Mouse (Mus musculus) embryonic stem cell, embryonic (primary cell): Measurements from ENCODE around the gene Rad51d.
"Not testable (repeated sequence)": the region's sequence is repeated elsewhere in the genome, so short reads cannot be mapped to it uniquely, and the experiment has no call there.

Source experiments
- CTCF ChIA-PET, 4 experiments: fragments of 300-600 bp in 2 of 4; fragments of 350-600 bp in 2 of 4; sonication (Branson Sonifier 250); formaldehyde crosslinking; loops; one replicate each; lab custom pipeline; 2022; ENCODE audit warnings: inconsistent platforms in 2 of 4; lab: Charles Lee
- POLR2A ChIA-PET, 4 experiments: fragments of 300-600 bp in 2 of 4; fragments of 350-600 bp in 2 of 4; sonication (Branson Sonifier 250); formaldehyde crosslinking; loops; one replicate each; lab custom pipeline; 2022; ENCODE audit warnings: antibody characterized with exemption in 4 of 4, inconsistent platforms in 1 of 4; lab: Charles Lee

The Rad51d gene

DNA sequence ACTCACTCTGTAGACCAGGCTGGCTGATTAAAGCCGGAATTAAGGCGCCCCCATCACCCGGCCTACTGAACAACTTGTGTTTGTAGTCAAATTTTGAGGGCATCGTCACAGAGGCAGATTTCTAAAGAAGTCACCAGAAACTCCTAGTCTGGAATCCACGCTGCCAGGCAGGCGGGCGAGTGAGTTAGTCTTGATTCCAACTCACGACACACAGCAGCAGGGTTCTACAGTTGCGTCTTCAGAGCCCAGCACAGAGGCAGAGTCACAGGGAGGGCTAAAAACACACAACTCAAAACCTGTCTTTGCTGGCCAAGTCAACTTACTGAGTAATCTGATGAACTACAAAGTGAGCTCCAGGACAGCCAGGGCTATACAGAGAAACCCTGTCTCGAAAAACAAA is 37.9 kb downstream of the Rad51d start:
- CTCF ChIA-PET = interaction anchor here in 1 of 4 experiments (2.5 kb wide), 1 partner anchor 33 kb away, joined by 7 read pairs; no protein-coding TSS in a partner anchor
- POLR2A ChIA-PET = interaction anchor here in 2 of 4 experiments (0.7 to 1.1 kb wide), 4 partner anchors 9 to 202 kb away, joined by 3 to 4 read pairs (median 3); no protein-coding TSS in a partner anchor

DNA sequence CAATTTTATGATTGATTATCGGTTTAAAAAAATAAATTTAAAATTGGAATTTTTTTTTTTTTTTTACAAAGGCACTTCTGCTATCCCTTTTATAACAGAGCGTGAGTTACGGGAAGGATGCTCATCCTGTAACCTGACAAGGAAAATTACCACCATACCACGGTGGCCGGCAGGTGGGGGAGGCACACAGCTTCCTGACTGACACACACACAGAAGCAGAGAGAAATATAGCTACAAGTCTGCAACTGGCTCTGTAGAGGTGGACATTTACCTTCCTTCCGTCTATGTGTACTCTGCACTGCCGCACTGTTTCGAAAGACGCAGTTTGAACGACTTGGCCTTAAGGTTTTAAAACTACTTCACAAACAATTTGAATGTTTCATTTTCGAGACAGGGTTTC is 38.3 kb downstream of the Rad51d start:
- CTCF ChIA-PET = interaction anchor here in 2 of 4 experiments (0.7 to 2.5 kb wide), 2 partner anchors 31 to 33 kb away, joined by 3 to 7 read pairs; no protein-coding TSS in a partner anchor
- POLR2A ChIA-PET = interaction anchor here in 3 of 4 experiments (0.7 to 3.2 kb wide), 6 partner anchors 9 to 201 kb away, joined by 3 to 23 read pairs (median 4); no protein-coding TSS in a partner anchor

DNA sequence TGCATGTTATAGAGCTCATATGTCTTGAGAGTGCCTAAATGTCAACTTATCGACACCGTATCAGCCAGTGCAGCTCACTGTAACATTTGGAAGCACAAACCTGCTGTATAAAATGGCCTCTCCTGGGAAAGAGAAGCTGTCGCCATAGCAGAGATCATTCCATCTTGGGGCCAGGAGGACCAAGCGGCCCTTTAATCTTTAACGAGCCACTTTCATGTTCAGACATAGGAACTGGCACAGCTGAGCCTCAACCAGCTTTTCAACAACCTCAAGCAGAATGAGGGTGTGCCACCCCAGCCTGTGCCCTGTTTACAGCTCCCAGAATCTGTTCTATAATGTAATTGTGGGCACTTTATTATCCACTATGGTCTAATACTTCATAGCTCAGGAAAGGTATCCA is 40.2 kb downstream of the Rad51d start:
- ChIA-PET CTCF (interaction anchor here in 1 of 4 experiments (0.9 to 1.2 kb wide), 2 partner anchors 22 to 31 kb away, joined by 3 to 4 read pairs; no protein-coding TSS in a partner anchor), POLR2A (interaction anchor here in 3 of 4 experiments (0.5 to 3.2 kb wide), 22 partner anchors 8 to 55 kb away, joined by 3 to 23 read pairs (median 4); no protein-coding TSS in a partner anchor)

DNA sequence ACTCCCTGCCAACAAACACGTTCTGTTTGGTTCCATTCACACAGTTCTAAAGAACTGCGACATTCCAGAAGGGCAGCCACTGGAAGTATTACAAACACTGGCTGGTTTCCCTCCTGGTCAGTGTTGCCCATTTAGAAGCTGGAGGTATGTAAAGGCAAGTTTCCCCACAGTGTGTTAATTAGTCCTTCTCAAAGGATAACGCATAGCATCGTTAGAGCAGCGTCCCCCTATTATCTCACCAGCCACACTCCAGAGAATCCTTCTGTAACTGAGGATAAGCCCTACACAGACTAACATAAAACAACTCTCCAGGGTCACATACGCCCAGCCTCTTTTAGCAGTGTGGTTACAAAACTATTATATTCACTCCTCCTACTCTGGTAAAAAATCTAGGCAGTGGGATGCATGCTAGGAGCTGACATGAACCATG is 42.8 kb downstream of the Rad51d start:
- POLR2A ChIA-PET = interaction anchor here in 2 of 4 experiments (0.6 to 4.6 kb wide), 13 partner anchors 9 to 83 kb away, joined by 3 to 45 read pairs (median 5); partner anchors contain the start of genes Cct6b (in 1 of the 2) and Zfp830 (in 1 of the 2)
- CTCF ChIA-PET = interaction anchor here in 2 of 4 experiments (0.5 to 1.1 kb wide), 3 partner anchors 39 to 1353 kb away, joined by 3 to 5 read pairs (median 3); no protein-coding TSS in a partner anchor

DNA sequence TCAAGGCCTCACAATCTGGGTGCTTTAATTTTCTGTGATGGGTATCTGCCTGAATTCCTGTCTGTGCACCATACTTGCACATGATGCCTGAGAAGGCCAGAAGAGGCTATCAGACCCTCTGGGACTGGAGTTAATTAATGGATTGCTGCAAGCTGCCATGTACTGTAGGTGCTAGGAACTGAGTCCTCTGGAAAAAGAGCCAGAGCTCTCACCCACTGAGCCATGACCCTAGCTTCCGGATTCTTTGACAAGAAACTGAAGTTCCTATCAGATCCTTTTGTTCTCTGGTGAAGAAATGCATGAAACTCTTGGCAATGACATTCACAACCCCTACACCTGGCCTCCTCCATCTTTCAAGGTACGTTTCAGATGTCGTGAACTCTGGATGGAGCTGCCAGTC is 43.5 kb downstream of the Rad51d start:
- ChIA-PET CTCF (interaction anchor here in 1 of 4 experiments (1.0 to 1.1 kb wide), 3 partner anchors 39 to 611 kb away, joined by 3 read pairs; no protein-coding TSS in a partner anchor), POLR2A (interaction anchor here in 3 of 4 experiments (0.6 to 4.6 kb wide), 12 partner anchors 9 to 694 kb away, joined by 3 to 45 read pairs (median 9); partner anchors contain the start of genes Cct6b (in 1 of the 3) and Zfp830 (in 1 of the 3))

DNA sequence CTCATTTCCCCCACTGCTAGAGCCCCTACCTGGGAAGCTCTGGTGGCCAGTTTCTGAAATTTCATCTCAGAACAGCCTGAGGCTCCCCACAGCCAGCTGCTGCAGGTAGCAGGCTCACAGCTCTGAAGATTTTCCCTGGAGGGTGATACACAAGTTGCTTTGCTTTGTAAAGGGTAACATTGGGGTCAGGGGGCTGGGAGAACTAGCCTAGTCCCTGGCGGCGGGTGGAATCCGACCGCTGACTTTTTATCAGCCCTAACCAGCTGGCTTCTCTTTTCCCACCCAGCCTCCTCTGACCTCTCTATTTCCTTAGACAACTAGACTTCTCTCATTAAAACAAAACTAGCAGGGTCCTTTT is 44.4 kb downstream of the Rad51d start:
- ChIA-PET CTCF (interaction anchor here (0.6 to 2.0 kb wide), 18 partner anchors 11 to 611 kb away, joined by 3 to 15 read pairs (median 3); partner anchors contain the start of genes Cct6b (in 1 of the 4), Rffl (in 1 of the 4) and Zfp830 (in 1 of the 4)), POLR2A (interaction anchor here in 3 of 4 experiments (0.5 to 4.6 kb wide), 23 partner anchors 9 to 453 kb away, joined by 3 to 45 read pairs (median 5); partner anchors contain the start of gene Ap2b1 (in 1 of the 3))

DNA sequence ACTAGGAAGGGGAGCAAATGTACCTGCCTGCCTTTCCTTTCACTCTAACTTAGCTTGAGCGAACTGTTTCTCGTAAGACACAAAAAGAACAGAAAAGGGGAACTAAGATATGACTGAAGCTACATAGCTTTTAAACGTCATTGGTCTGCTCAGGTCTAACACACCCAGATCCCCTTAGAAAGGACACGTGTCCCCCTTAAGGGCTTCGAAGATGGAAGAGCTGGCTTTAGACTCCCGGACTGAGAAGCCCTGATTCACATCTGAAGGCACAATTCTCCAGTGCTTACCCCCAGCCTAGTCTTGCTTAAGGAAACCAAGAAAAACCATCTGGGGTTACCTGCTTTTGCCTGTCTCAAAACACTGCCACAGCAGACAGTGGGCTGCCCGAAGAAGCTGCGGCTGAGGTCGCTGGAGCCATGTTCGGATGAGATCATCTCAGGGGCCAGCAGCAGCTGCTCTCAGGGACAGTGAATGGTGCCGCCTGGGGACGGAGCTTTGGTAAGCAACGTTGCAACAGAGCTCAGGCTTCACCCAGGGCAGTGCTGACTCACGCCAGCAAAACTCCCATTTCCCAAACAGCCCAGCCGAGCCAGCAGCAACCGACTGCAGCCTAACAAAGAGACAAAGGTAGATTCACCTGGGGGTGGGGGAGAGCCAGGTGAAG is 44.9 kb downstream of the Rad51d start:
- ChIA-PET CTCF (interaction anchor here (0.6 to 2.0 kb wide), 18 partner anchors 11 to 610 kb away, joined by 3 to 15 read pairs (median 3); partner anchors contain the start of genes Cct6b (in 1 of the 4), Rffl (in 1 of the 4) and Zfp830 (in 1 of the 4)), POLR2A (interaction anchor here in 3 of 4 experiments (0.5 to 4.6 kb wide), 24 partner anchors 10 to 453 kb away, joined by 3 to 45 read pairs (median 5); partner anchors contain the start of genes Ap2b1 (in 1 of the 3), Cct6b (in 1 of the 3) and Zfp830 (in 1 of the 3))

DNA sequence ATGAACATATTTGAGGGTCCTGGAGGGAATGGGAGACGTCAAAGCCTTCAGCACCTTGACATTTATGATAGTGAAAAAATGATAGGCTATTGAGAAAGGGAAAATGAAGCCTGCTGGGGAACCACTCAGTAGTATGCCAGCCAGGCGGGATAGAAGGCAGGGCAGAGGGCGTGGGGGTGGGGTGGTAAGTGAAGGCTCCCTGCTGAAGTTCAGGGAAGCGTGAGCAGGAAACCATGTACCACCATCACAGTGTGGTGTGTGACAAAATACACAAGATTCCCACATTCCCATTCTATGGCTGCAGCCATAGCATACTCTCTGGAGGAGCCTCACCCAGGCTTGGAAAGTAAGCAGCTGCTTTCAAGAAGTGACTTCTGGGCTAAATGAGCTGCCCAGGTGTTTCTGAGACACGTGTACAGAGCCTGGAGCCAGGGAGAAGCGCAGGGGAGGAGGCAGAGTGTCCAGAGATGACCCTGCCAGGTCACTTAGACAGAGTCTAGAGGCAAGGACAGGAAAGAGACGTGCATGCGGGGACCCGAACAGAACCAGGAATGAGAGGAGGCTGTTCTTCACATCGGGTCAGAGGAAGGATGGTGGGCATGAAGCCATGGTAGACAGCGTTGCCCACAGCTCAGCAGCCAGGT is 45.5 kb downstream of the Rad51d start:
- ChIA-PET POLR2A (interaction anchor here in 3 of 4 experiments (1.0 to 4.6 kb wide), 19 partner anchors 9 to 454 kb away, joined by 3 to 45 read pairs (median 6); partner anchors contain the start of genes Ap2b1 (in 1 of the 3), Cct6b (in 1 of the 3) and Zfp830 (in 1 of the 3)), CTCF (interaction anchor here in 2 of 4 experiments (0.9 to 2.0 kb wide), 10 partner anchors 12 to 609 kb away, joined by 3 to 15 read pairs (median 4); partner anchors contain the start of gene Rffl (in 1 of the 2))

DNA sequence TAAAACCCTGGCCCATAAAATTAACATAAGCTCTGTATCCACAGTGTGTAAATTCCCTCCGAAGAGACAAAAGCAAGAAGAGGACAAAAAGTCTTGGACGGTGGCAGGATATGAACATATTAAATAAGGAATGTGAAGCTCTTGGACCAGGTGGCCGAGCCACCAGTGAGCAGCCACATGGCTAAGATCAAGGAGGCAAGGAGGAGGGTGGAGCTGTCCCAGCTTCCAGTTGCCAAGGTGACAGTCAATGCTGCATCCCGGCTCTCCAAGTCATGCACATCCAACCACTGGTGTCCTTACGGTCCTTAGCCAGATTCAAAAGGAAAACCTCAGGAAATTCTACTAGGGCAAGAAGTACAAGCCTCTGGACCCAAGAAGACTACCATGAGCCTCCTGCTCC is 51.9 kb downstream of the Rad51d start:
- POLR2A ChIA-PET = interaction anchor here in 3 of 4 experiments (0.7 to 5.4 kb wide), 21 partner anchors 8 to 74 kb away, joined by 3 to 69 read pairs (median 4); partner anchors contain the start of genes Cct6b (in 1 of the 3) and Zfp830 (in 1 of the 3)
- CTCF ChIA-PET = interaction anchor here in 3 of 4 experiments (0.5 to 1.7 kb wide), 9 partner anchors 11 to 586 kb away, joined by 3 to 5 read pairs (median 4); no protein-coding TSS in a partner anchor

DNA sequence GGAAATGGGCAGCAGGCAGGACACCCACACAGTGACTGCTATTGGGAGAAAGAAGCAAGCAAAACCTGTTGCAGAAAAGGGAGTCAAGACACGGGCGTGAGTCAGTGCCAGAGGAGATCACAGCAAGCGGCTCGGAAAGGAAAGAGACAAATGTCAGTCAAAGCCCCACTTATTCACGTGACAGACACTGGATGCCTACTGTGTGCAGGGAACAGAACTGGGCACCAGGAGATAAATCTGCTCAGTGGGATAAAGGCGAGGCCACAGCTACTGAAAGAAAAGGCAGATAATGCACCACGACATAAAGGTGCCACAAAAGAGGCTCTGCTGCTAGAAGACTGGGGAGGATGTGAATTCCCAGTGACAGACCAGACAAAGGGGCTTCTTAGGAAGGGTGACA is 52.6 kb downstream of the Rad51d start:
- CTCF ChIA-PET = interaction anchor here in 3 of 4 experiments (0.5 to 1.7 kb wide), 8 partner anchors 10 to 587 kb away, joined by 3 to 5 read pairs (median 4); no protein-coding TSS in a partner anchor
- POLR2A ChIA-PET = interaction anchor here in 2 of 4 experiments (0.8 to 5.4 kb wide), 18 partner anchors 8 to 73 kb away, joined by 3 to 69 read pairs (median 4); partner anchors contain the start of genes Cct6b (in 1 of the 2) and Zfp830 (in 1 of the 2)

DNA sequence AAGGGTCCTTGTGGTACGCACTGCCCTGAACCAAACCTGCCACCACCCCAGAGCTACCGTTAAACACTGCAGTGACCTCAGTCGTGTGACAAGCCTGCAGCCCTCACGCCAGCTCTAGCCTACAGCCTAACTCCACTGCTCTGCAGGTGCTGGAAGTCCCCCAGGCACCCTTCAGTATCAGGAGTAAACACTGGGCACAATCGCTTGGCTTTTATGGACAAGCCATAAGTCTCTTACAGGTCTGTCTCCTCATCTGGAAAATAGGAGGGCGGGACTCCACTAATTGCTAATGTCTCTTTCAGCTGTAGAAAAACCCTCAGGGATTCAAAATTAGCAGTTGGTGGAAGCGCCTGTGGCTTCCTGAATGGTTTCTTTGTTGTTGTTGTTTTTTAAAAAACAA is 53.2 kb downstream of the Rad51d start:
- POLR2A ChIA-PET = interaction anchor here in 3 of 4 experiments (0.9 to 5.4 kb wide), 9 partner anchors 8 to 35 kb away, joined by 3 to 69 read pairs (median 11); no protein-coding TSS in a partner anchor
- CTCF ChIA-PET = interaction anchor here in 1 of 4 experiments (0.5 kb wide), 2 partner anchors 359 to 403 kb away, joined by 3 to 4 read pairs; no protein-coding TSS in a partner anchor

DNA sequence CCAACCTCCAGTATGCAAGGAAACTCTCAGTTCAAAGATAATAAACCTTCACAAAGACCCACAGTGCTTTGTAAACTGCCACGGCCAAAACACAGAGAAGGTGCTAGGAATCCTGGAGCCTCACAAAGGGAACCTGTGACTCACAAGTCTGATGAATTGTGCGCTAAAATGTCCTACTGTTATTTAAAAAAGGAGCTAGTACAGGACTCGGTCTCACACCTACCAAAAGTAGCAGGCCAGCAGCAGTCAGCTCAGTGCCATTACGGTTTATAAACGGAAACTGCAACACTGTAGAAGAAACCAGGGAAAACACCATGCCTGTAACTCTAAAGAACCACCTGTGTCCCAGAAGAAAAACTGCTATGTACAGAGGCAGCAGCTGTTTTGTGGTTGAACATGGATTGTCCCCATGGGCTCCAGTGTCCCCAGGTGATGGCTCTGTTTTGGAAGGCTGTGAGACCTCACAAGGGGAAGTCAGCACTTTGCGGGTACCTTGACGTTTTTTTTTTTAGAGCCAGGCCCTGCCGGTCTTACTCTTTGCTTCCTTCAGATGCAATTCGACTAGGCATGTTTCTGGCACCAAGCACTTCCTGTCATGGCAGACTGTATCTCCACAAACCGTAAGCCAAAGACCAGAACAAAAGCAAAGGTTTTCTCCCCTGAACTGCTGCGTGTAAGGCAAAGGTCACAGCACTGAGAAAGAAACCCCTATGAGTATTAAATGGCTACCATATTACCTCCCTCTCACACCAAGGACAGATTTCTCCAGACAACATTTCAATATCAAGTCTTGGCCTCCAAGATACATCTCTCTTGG is 54.6 kb downstream of the Rad51d start:
- CTCF ChIA-PET = interaction anchor here (0.5 to 1.4 kb wide), 6 partner anchors 22 to 861 kb away, joined by 3 to 9 read pairs (median 4); partner anchors contain the start of gene Rad51d (in 1 of the 4)
- POLR2A ChIA-PET = interaction anchor here in 3 of 4 experiments (0.5 to 5.4 kb wide), 26 partner anchors 9 to 455 kb away, joined by 3 to 69 read pairs (median 4); partner anchors contain the start of genes Cct6b (in 1 of the 3) and Zfp830 (in 1 of the 3)

DNA sequence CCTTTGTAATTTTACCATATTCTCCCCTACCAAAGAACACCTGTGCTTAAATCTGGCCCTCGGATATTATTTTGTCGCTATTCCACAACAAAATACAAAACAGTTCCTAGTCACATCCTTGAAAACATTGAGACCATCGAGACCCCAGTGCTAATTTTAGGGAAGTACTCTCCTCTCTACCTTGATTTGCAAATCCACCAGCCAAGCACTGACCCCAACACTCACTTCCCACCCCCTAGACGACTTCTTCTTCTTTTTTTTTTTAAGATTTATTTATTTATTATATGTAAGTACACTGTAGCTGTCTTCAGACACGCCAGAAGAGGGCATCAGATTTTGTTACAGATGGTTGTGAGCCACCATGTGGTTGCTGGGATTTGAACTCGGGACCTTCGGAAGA is 56.1 kb downstream of the Rad51d start:
- POLR2A ChIA-PET = interaction anchor here in 1 of 4 experiments (4.1 to 5.4 kb wide), 2 partner anchors 8 to 10 kb away, joined by 19 to 69 read pairs; no protein-coding TSS in a partner anchor
- CTCF ChIA-PET = not testable (repeated sequence)

DNA sequence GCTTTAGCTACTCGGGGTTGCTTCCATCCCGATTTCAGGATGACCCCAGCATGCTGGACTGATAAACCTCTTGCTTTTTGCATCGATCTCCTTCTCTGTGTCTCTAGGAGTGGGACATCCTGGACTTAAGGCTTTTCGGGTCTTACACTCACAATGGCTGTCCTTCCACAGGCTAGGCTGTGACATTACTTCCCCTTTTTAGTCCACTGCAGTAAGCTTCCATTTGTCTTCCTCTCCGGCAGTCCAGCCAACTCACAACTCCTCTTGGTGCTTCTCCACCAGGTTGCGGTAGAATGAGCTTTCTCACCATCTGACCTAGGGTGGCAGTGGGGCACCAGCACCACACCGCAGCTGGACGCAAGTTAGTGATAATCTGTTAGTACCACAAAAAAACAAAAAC is 56.5 kb downstream of the Rad51d start:
- ChIA-PET CTCF (interaction anchor here in 2 of 4 experiments (0.7 kb wide), 2 partner anchors 93 to 271 kb away, joined by 3 to 5 read pairs; no protein-coding TSS in a partner anchor), POLR2A (interaction anchor here in 1 of 4 experiments (0.6 to 4.1 kb wide), 3 partner anchors 11 to 61 kb away, joined by 4 to 19 read pairs (median 5); no protein-coding TSS in a partner anchor)

DNA sequence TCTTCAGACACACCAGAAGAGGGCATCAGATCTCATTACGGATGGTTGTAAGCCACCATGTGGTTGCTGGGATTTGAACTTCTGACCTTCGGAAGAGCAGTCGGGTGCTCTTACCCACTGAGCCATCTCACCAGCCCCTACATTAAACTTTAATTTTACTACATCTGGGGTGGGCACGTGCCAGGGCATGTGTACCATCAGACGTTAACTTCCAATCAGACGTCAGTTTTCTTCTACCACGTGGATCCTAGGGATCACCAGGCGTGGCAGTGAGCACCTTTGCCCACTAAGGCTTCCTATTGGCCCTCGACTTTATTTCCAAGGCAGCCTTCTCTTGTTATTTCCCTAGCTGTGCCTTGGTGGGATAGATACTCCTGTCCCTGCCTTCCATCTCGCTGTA is 58.0 kb downstream of the Rad51d start:
- POLR2A ChIA-PET = interaction anchor here in 2 of 4 experiments (1.4 to 1.8 kb wide), 2 partner anchors 11 to 69 kb away, joined by 3 to 5 read pairs; partner anchors contain the start of genes Cct6b (in 1 of the 2) and Zfp830 (in 1 of the 2)
- CTCF ChIA-PET = interaction anchor here in 2 of 4 experiments (0.6 to 1.4 kb wide), 2 partner anchors 43 to 54 kb away, joined by 3 read pairs; no protein-coding TSS in a partner anchor
